28 mouse cellular contexts compared by ENCODE assay signal in genomic region chr7:122245976-122246375, GRCm38 (mm10). TPM values are rescaled to one million over a fixed set of nuclear protein-coding genes. Genes with fewer than 3 reads are reported as not detected.
"Had no signal": no experiment of that assay in that cellular context is flagged by ENCODE, and none has a peak within 500 bp of the region (broad histone marks: within the 10 kb centered on the region; RNA-seq: fewer than 3 reads in every experiment).

No protein-coding gene starts in this region.

- ATAC-seq: hindbrain, embryonic 16.5 days; inflammation-experienced regulatory T-cells, adult 6 months; intestine, postnatal 0 days had no signal

- H3K36me3 ChIP-seq: heart, embryonic 13.5 days; heart, embryonic 15.5 days; hindbrain, embryonic 10.5 days; hindbrain, embryonic 12.5 days; limb, embryonic 10.5 days; limb, embryonic 12.5 days had no signal

- H3K27me3 ChIP-seq: heart, embryonic 13.5 days; heart, embryonic 15.5 days; hindbrain, embryonic 12.5 days had no signal

- DNase-seq: gastrocnemius, postnatal 14 days; gastrocnemius, postnatal 36 days; heart, adult 2 months; heart, postnatal 4 days; kidney, adult 18-20 months; kidney, adult 8-10 months; kidney, postnatal 10 days; kidney, postnatal 25 days; kidney, postnatal 4 days; liver had no signal

RNA-seq across cellular contexts. Expression of gene Chp2, which starts 26.7 kb away (rescaled TPM):
- polyA plus RNA-seq: heart, embryonic 11.5 days; inflammation-experienced regulatory T-cells, adult 6 months; limb, embryonic 10.5 days; limb, embryonic 12.5 days; liver, embryonic 11.5 days had no signal

RNA-seq across cellular contexts. Expression of gene Ern2, which starts 60.0 kb away (rescaled TPM):
- total RNA-seq: gastrocnemius, adult 18-20 months; gastrocnemius, adult 8-10 months; gastrocnemius, postnatal 14 days; gastrocnemius, postnatal 36 days; granulocyte monocyte progenitor cell, adult 5-6 weeks; heart, adult 2 months; heart, postnatal 25 days; heart, postnatal 4 days had no signal
- polyA plus RNA-seq: heart, embryonic 11.5 days; heart, embryonic 13.5 days; heart, postnatal 0 days; inflammation-experienced regulatory T-cells, adult 6 months; kidney, embryonic 14.5 days; limb, embryonic 10.5 days; limb, embryonic 14.5 days; liver, embryonic 11.5 days had no signal
